Mouse (Mus musculus): ENCODE data around the gene Atg9a. TPM values are rescaled to one million over a fixed set of nuclear protein-coding genes. Genes with fewer than 3 reads are reported as not detected.

The Atg9a gene
- polyA plus RNA-seq, 1 experiment from 2014 or later = 53.6 TPM

GRCm38 (mm10) chr1:75218227-75219001, 26.4 kb upstream of the Atg9a start:
- Histone ChIP-seq H3K4me2 (replicated peaks) (peak overlapping the region; percentile 89), H3K27ac (no peak overlapping the region), H3K9ac (peak overlapping the region; percentile 58), H3K4me3 (replicated peaks; ENCODE audit: low read length) (peak overlapping the region; percentile 53), H3K4me1 (replicated peaks; ENCODE audit: control insufficient read depth, insufficient read depth, low read length) (peaks cover 13% of the 10 kb centered on the region), H3K36me3 (replicated peaks; ENCODE audit: control insufficient read depth, insufficient read depth) (peaks cover 21% of the 10 kb centered on the region), H3K9me3 (ENCODE audit: control insufficient read depth, low read length) (no peaks in the 10 kb centered on the region), H3K27me3 (ENCODE audit: control insufficient read depth, insufficient read depth, low read length) (peaks cover 61% of the 10 kb centered on the region)
- ATAC-seq (ENCODE audit: low FRiP score) = peak; percentile 49
- 2% methylated on average over 38 of the region's 38 CpGs for WGBS
- no peak for DNase-seq (ENCODE audit: low spot score)

- Histone ChIP-seq H3K9me3 (ENCODE audit: control insufficient read depth, low read length) (no peaks in the 10 kb centered on the region), H3K4me3 (replicated peaks; ENCODE audit: low read length) (peak overlapping the region; percentile 53), H3K27me3 (ENCODE audit: control insufficient read depth, insufficient read depth, low read length) (peaks cover 59% of the 10 kb centered on the region), H3K36me3 (replicated peaks; ENCODE audit: control insufficient read depth, insufficient read depth) (peaks cover 26% of the 10 kb centered on the region), H3K9ac (no peak overlapping the region), H3K4me1 (replicated peaks; ENCODE audit: control insufficient read depth, insufficient read depth, low read length) (peaks cover 13% of the 10 kb centered on the region), H3K27ac (no peak overlapping the region), H3K4me2 (replicated peaks) (peak overlapping the region; percentile 89; the same call in 1 of the 2 replicates)
- ATAC-seq (ENCODE audit: low FRiP score) = no peak
- no peak for DNase-seq (ENCODE audit: low spot score)
- 3% methylated on average over 6 of the region's 6 CpGs for WGBS
Observed at GRCm38 (mm10) chr1:75217893-75218226, 25.9 kb upstream of the Atg9a start.

- H3K27me3 ChIP-seq (ENCODE audit: control insufficient read depth, insufficient read depth, low read length) = peaks cover 58% of the 10 kb centered on the region
- no peaks in the 10 kb centered on the region for H3K9me3 ChIP-seq (ENCODE audit: control insufficient read depth, low read length)
- H3K27ac ChIP-seq = no peak overlapping the region
- no peak overlapping the region for H3K9ac ChIP-seq
- no peak overlapping the region for H3K4me3 ChIP-seq (replicated peaks; ENCODE audit: low read length)
- DNase-seq (ENCODE audit: low spot score) (no peak), ATAC-seq (ENCODE audit: low FRiP score) (no peak)
- no peak overlapping the region for H3K4me2 ChIP-seq (replicated peaks)
- WGBS = 83% methylated on average over 13 of the region's 13 CpGs
- H3K36me3 ChIP-seq (replicated peaks; ENCODE audit: control insufficient read depth, insufficient read depth) = peaks cover 33% of the 10 kb centered on the region
- H3K4me1 ChIP-seq (replicated peaks; ENCODE audit: control insufficient read depth, insufficient read depth, low read length) = peaks cover 13% of the 10 kb centered on the region
Observed at GRCm38 (mm10) chr1:75216797-75217585, 25.0 kb upstream of the Atg9a start.

GRCm38 (mm10) chr1:75215785-75216184, 23.8 kb upstream of the Atg9a start:
- ATAC-seq (ENCODE audit: low FRiP score) = no peak
- no peak overlapping the region for H3K9ac ChIP-seq

GRCm38 (mm10) chr1:75214886-75215285, 22.9 kb upstream of the Atg9a start:
- no peaks in the 10 kb centered on the region for H3K9me3 ChIP-seq (ENCODE audit: control insufficient read depth, low read length)
- no peak overlapping the region for H3K4me2 ChIP-seq (replicated peaks)
- no peak overlapping the region for H3K9ac ChIP-seq
- H3K4me3 ChIP-seq (replicated peaks; ENCODE audit: low read length) = no peak overlapping the region
- peaks cover 35% of the 10 kb centered on the region for H3K36me3 ChIP-seq (replicated peaks; ENCODE audit: control insufficient read depth, insufficient read depth)
- ATAC-seq (ENCODE audit: low FRiP score) = no peak
- 80% methylated on average over 5 of the region's 5 CpGs for WGBS
- no peak for DNase-seq (ENCODE audit: low spot score)
- H3K27me3 ChIP-seq (ENCODE audit: control insufficient read depth, insufficient read depth, low read length) = peaks cover 38% of the 10 kb centered on the region
- H3K27ac ChIP-seq = no peak overlapping the region
- peaks cover 27% of the 10 kb centered on the region for H3K4me1 ChIP-seq (replicated peaks; ENCODE audit: control insufficient read depth, insufficient read depth, low read length)

More at GRCm38 (mm10) chr1:75215785-75216184, 23.8 kb upstream of the Atg9a start:
- no peak for DNase-seq (ENCODE audit: low spot score)
- no peak overlapping the region for H3K4me3 ChIP-seq (replicated peaks; ENCODE audit: low read length)
- no peak overlapping the region for H3K27ac ChIP-seq
- peaks cover 23% of the 10 kb centered on the region for H3K4me1 ChIP-seq (replicated peaks; ENCODE audit: control insufficient read depth, insufficient read depth, low read length)
- H3K27me3 ChIP-seq (ENCODE audit: control insufficient read depth, insufficient read depth, low read length) = peaks cover 47% of the 10 kb centered on the region
- no peaks in the 10 kb centered on the region for H3K9me3 ChIP-seq (ENCODE audit: control insufficient read depth, low read length)
- H3K36me3 ChIP-seq (replicated peaks; ENCODE audit: control insufficient read depth, insufficient read depth) = peaks cover 35% of the 10 kb centered on the region
- no peak overlapping the region for H3K4me2 ChIP-seq (replicated peaks)
- 92% methylated on average over 9 of the region's 9 CpGs for WGBS

- no peak overlapping the region for H3K27ac ChIP-seq
- peaks cover 35% of the 10 kb centered on the region for H3K36me3 ChIP-seq (replicated peaks; ENCODE audit: control insufficient read depth, insufficient read depth)
- no peak overlapping the region for H3K4me2 ChIP-seq (replicated peaks)
- H3K9ac ChIP-seq = no peak overlapping the region
- H3K9me3 ChIP-seq (ENCODE audit: control insufficient read depth, low read length) = no peaks in the 10 kb centered on the region
- ATAC-seq (ENCODE audit: low FRiP score) (no peak), DNase-seq (ENCODE audit: low spot score) (no peak)
- H3K4me1 ChIP-seq (replicated peaks; ENCODE audit: control insufficient read depth, insufficient read depth, low read length) = peaks cover 28% of the 10 kb centered on the region
- peaks cover 33% of the 10 kb centered on the region for H3K27me3 ChIP-seq (ENCODE audit: control insufficient read depth, insufficient read depth, low read length)
- no peak overlapping the region for H3K4me3 ChIP-seq (replicated peaks; ENCODE audit: low read length)
- 71% methylated on average over 2 of the region's 2 CpGs for WGBS
Observed at GRCm38 (mm10) chr1:75214442-75214841, 22.4 kb upstream of the Atg9a start.

- 94% methylated on average over 7 of the region's 7 CpGs for WGBS
- no peak for DNase-seq (ENCODE audit: low spot score)
Observed at GRCm38 (mm10) chr1:75213096-75213495, 21.1 kb upstream of the Atg9a start.

GRCm38 (mm10) chr1:75212542-75212941, 20.5 kb upstream of the Atg9a start:
- 79% methylated on average over 4 of the region's 4 CpGs for WGBS
- ATAC-seq (ENCODE audit: low FRiP score) (no peak), DNase-seq (ENCODE audit: low spot score) (no peak)
- Histone ChIP-seq H3K27ac (no peak overlapping the region), H3K9me3 (ENCODE audit: control insufficient read depth, low read length) (no peaks in the 10 kb centered on the region), H3K36me3 (replicated peaks; ENCODE audit: control insufficient read depth, insufficient read depth) (peaks cover 35% of the 10 kb centered on the region), H3K9ac (no peak overlapping the region), H3K4me1 (replicated peaks; ENCODE audit: control insufficient read depth, insufficient read depth, low read length) (peaks cover 28% of the 10 kb centered on the region), H3K27me3 (ENCODE audit: control insufficient read depth, insufficient read depth, low read length) (peaks cover 15% of the 10 kb centered on the region), H3K4me3 (replicated peaks; ENCODE audit: low read length) (no peak overlapping the region), H3K4me2 (replicated peaks) (no peak overlapping the region)

More at GRCm38 (mm10) chr1:75213096-75213495, 21.1 kb upstream of the Atg9a start:
- no peak overlapping the region for H3K4me3 ChIP-seq (replicated peaks; ENCODE audit: low read length)
- peaks cover 20% of the 10 kb centered on the region for H3K27me3 ChIP-seq (ENCODE audit: control insufficient read depth, insufficient read depth, low read length)
- H3K4me2 ChIP-seq (replicated peaks) = no peak overlapping the region
- peaks cover 28% of the 10 kb centered on the region for H3K4me1 ChIP-seq (replicated peaks; ENCODE audit: control insufficient read depth, insufficient read depth, low read length)
- H3K27ac ChIP-seq = no peak overlapping the region
- H3K36me3 ChIP-seq (replicated peaks; ENCODE audit: control insufficient read depth, insufficient read depth) = peaks cover 35% of the 10 kb centered on the region
- H3K9me3 ChIP-seq (ENCODE audit: control insufficient read depth, low read length) = no peaks in the 10 kb centered on the region
- no peak overlapping the region for H3K9ac ChIP-seq
- ATAC-seq (ENCODE audit: low FRiP score) = no peak

- Histone ChIP-seq H3K4me1 (replicated peaks; ENCODE audit: control insufficient read depth, insufficient read depth, low read length) (peaks cover 28% of the 10 kb centered on the region), H3K9me3 (ENCODE audit: control insufficient read depth, low read length) (no peaks in the 10 kb centered on the region), H3K27ac (no peak overlapping the region), H3K4me3 (replicated peaks; ENCODE audit: low read length) (peak overlapping the region; percentile 79), H3K36me3 (replicated peaks; ENCODE audit: control insufficient read depth, insufficient read depth) (peaks cover 35% of the 10 kb centered on the region), H3K9ac (peak overlapping the region; percentile 82), H3K4me2 (replicated peaks) (peak overlapping the region; percentile 93), H3K27me3 (ENCODE audit: control insufficient read depth, insufficient read depth, low read length) (peaks cover 3% of the 10 kb centered on the region; the same call in 1 of the 2 replicates)
- 13% methylated on average over 17 of the region's 17 CpGs for WGBS
- ATAC-seq (ENCODE audit: low FRiP score) = no peak; the same call in 1 of the 2 replicates
- no peak for DNase-seq (ENCODE audit: low spot score)
Observed at GRCm38 (mm10) chr1:75211141-75211708, 19.2 kb upstream of the Atg9a start.
